Mouse (Mus musculus): ENCODE results near the gene Wdfy2.
A peak's percentile ranks its signal among the peaks of the same experiment; 100 is the strongest.

The Wdfy2 gene

DNA sequence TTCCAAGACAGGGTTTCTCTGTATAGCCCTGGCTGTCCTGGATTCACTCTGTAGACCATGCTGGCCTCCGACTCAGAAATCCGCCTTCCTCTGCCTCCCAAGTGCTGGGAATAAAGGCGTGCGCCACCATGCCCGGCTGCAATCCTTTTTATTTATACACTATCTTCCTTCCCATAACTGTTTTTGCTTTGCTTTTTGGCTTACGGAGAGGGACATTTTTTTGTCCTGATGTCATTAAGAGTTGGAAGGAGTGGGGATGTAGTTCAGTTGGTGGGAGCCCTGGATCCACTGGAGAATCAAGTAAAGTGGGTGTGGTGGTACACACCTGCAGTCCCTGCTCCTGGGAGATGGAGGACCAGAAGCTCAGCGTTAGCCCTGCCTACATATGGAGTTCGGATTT lies 6.7 kb downstream of the Wdfy2 start:
- DNase-seq (ENCODE audit: low spot score) = no peak

DNA sequence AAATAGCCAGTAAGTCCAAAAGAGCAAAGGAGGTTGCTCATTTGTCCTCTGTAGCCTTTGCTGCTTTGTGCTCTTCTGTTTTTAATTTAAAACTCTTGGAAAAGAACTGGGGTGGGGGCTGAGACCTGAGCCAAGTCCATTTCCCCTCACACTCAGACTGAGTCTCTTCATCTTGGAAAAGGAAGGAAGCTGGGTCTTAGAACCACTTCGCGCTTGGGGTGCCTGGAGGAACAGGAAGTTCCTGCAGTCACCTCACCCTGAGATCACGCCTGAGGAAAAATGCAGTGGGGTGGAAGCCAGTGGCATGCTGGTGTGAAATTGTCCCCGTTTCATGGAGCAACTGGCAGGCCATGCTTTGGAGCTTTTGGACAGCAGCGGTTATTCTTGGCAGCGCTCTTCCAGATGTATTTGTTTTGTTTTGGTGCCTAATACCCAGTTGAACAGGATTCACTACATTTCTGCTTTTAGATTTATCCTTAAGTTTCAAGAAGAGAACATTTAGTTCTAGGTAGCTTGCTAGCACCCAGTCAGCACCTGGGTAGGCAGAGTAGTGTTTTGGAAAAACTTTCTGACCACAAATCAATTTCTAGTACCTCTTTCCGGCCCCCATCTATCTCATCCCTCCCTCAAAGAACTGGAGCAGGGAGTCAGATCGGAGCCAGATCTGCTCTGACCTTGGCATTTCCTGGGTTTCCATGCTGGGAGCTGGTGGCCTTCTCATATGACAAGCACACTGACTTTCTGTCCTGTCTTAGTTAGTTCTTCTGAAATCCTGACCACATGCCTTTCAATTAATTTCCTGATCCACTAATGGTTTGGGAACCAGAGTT lies 7.7 kb downstream of the Wdfy2 start:
- no peak for DNase-seq (ENCODE audit: low spot score)

DNA sequence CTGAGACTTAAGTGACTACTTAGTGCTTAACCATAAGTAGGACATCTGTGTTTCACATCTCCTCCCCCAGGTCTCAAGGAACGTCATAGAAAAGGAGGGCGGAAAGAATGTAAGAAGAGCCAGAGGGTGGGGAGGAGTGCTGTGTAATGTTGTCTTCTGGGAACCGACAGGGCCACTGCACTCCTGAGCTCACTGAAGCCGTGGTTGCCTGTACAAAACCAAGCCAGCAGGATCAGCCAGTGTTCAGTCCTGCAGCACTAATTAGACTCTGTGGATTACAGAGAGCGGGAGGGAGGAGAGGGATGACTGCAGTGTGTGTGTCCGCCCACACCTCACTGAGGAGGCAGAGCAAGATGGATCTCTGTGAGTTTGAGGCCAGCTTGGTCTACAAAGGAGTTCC lies 13.5 kb downstream of the Wdfy2 start:
- no peak for DNase-seq (ENCODE audit: low spot score)

DNA sequence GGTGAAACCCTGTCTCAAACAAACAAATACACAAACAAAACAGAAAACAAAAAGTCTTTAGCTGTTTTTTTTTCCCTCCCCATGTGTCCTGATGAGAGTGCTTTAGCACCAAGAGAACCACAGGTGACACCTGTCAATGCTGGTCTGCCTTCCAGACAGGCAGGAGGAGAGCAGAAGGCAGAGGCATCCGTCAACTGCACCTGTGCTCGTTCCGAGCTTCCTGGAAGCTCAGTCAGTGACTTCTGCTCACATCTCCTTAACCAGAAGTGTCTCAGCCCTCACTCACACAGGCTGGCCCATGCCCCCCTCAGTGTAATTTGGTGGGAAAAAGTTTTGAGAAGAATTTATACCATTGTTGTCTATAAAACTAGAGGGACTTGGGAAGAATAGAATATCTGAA lies 15.4 kb downstream of the Wdfy2 start:
- DNase-seq (ENCODE audit: low spot score) = no peak

DNA sequence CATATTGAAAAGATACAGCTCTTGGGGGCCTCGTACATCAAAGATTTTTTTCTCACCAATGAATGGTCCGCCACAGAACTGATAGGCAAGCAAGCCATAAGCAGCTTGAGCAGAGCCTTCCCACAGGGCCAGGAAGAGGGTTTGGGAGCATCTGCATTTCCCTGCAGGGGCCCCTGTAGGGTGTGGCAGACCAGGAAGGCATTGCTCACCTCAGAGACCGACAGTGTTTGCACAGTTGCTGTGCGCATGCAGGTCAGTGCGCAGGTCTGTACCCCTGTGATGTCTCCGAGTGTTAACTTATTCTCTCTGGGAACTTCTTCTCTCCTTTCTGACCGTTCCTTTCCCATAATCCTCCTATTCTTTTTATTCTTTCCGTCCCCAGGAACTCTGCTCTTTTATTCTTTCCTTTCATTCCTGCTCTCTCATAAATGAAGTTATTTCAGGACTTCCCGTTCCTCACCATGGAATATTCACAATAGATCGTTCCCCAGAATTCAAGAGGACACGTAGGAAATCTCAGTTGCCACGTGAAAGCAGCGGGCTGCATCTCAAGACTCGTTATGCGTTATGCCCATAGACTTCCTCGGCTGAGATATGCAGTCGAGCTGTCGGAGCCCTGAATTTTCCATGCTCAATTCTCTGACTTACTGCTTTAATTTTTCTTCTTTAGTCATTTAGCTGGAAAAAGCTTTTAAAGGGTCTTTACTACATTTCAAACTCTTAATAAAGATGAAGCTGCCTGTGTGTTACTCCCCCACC lies 17.8 kb downstream of the Wdfy2 start:
- no peak for DNase-seq (ENCODE audit: low spot score)

DNA sequence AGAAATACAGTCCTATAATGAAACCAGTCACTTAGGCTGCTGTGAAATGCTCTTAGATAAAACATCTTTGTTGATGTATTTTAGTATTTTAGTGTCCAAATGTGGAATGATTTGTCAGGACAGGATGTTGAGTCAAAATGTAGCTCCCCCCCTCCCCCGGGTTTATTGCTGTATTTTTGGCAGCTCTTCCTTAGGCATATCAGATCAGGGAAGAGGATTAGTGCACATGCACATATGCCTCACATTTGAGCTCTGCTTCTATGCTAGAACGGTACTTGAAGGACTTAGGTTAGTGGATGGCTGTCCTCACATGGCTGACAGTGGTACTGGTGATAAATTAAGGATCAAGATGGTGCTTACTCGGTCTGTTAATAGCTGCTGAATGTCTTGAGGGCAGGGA lies 18.4 kb downstream of the Wdfy2 start:
- no peak for DNase-seq (ENCODE audit: low spot score)

DNA sequence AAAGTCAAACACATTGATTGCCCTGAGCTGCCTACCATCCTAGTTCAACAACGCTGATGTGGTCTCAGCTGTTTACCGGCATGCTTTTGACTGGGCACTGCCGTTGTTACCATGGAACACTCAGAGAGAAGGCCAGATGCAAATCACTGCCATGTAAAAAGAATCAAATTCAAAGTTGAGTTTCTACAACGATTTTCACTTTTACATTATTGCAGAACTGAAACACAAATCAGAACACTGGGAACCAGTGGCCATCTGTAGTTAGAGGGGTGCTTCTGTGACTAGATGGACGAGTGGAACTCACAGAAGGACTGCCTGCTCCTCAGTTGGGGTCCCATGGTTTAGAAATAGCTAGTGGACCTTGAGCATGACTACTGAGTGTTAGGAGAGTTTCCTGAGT lies 19.0 kb downstream of the Wdfy2 start:
- DNase-seq (ENCODE audit: low spot score) = no peak

DNA sequence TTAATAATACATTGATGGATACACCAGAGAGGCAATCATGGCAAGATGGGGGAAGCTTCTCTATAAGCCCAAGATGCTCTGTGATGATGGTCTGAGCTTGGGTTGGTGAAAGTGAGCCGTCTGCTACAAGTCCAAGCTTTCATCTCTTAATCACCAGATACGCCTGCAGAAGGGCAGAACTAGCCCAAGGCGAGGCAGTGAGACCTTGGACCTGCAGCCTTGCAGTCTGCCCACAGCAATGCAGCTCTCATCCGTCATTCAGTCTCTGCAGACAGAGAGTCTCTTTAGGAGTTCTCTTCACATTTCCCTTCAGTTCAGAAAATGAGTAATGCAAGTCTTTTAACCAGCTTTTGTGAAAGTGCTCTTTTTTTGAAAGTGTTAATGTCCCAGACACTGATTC lies 20.4 kb downstream of the Wdfy2 start:
- no peak for DNase-seq (ENCODE audit: low spot score)

DNA sequence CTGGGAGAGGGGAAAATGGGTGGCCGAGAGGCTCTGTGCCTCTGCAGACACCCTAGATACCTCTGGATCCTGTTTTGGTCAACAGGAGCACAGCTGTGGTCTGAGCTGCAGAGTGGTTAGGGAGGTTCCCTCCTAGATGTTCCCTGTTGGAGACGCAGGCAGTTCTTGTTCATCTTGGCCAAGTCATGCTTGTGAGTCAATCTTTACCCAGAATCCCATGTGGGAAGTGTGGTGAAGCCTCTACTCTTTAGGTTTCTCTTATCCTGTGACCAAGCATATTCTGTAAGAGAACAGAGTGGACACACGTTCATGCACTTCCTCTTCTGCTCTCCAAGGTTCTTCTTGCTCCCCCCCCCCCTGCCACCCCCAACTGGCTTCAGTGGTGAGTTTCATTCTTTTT lies 20.8 kb downstream of the Wdfy2 start:
- no peak for DNase-seq (ENCODE audit: low spot score)

DNA sequence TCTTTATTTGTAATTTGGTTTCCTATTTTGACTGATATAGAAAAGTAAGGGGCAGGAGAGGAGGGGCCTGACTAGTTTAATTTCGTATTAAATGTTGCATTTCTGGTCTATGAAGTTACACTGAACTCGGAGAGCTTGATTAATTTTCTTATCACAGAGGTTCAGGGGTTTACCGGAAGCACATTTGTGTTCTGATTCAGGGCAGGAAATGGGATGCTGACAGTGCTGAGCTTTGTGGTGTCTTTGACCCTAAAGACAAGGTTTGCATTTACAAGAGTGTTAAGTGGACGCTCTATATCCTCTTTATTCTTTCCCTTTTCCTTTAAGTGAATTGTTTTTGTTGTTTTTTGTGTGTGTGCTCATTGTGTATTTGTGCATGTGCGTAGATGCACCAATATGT lies 25.1 kb downstream of the Wdfy2 start:
- no peak for DNase-seq (ENCODE audit: low spot score)

DNA sequence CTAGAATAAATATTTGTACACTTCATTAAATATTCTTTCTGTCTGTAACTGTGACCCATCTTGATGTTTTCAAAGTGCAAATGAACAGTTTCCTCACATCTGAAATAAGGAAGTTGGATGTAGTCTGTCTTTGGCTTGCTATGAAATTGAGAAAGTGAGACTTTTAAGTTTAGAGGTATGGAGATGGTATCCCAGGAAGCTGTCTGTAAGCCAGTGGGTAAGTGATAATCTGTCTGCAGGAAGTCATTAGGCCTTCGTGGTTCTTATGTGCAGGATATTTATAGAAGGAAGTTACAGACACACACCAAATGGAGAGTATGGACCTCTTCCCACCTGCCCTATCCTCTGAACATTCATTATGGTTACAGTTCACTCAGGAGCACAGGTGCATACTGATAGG lies 26.8 kb downstream of the Wdfy2 start:
- no peak for DNase-seq (ENCODE audit: low spot score)

DNA sequence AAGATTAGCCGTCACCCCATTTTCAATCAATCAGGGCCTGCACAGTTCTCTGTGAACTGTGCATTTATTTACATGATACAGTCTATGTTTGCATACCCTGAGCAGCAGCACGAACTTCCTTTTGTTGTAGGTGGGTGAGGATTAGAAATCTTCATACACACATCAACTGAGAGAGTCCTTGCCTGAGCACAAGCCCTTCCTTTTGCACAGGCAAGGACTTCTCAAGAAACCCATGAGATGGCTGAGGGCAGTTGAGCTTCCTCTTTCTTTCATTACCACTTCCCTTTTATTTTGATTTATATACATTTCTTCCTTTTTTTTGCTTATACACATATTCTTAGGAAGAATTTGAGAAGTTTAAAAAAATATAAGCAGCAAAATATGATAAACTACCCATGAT lies 27.9 kb downstream of the Wdfy2 start:
- DNase-seq (ENCODE audit: low spot score) = no peak

DNA sequence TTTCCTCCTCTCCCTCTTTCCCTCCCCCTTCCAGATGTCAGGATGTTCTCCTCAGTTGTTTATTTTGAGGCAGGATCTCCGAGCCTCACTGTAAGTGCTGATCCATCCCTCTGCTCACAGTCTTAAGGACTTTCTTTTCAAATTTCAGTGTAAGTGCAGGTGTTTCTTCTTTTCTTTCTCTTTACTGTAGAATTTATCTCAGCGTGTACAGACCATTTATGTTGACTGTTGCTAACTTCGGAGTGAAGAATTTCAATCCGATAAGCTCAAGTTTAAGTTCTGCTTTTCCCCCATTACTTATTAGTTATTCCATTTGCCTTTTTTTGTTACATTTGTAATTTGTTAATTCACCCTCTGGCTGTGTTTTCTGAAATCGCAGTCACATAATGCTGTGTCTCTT lies 29.6 kb downstream of the Wdfy2 start:
- DNase-seq (ENCODE audit: low spot score) = no peak

DNA sequence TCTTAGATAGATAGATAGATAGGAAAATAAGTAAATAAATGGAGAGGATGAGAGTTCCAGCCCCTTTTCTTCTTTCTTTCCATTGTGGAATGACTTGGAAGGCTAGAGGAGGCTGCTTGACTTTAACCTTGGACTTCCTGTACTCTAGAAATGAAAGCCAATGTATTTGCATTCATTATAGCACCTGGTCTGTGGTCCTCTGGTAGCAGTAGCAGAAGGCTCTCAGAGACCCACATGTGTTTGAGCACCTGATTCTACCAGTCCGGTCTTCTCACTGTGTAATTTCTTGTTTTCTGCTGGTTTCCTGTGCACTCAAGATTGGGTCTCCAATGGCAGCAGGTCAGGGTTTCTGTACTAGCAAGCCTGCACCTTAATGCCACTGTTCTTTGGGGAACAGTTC lies 30.1 kb downstream of the Wdfy2 start:
- no peak for DNase-seq (ENCODE audit: low spot score)

DNA sequence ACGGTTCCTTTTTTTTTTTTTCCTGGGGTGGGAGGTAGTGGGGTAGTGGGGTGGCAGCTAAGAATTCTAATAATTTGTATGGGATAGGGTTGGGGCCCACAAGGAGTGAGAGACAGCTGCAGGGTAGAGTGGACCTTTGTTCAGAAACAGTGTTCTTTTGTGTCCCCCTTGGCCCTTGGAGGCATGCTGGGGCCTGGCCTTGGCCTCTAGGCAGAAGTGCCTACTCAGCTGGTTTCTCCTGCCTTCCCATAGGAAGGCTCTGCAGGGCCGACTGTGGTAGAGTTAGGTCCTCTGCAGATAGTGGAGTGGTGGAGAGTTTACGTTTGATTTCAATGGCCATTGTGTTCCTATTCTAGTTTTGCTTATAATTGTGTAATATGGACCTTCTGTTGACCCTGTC lies 30.8 kb downstream of the Wdfy2 start:
- peak; percentile 11 for DNase-seq (ENCODE audit: low spot score)

DNA sequence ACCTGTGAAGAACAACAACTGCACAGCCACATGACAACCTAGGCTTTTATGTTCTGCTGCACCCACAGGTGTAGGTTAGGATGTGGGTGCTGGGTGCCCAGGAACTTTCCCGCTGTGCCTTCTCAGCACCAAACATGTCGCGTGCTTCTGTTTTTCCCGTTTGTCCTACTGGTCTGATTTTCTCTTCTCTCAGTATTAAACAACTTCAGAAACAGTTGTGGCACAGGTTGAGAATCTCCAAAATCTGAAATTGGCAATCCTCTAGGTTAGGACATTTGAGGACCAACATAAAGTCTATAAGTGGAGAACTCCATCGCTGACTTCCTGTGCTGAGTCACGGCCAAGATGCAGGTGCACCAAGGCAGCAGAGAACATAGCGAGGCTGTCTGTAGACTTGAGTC lies 32.8 kb downstream of the Wdfy2 start:
- DNase-seq (ENCODE audit: low spot score) = no peak

DNA sequence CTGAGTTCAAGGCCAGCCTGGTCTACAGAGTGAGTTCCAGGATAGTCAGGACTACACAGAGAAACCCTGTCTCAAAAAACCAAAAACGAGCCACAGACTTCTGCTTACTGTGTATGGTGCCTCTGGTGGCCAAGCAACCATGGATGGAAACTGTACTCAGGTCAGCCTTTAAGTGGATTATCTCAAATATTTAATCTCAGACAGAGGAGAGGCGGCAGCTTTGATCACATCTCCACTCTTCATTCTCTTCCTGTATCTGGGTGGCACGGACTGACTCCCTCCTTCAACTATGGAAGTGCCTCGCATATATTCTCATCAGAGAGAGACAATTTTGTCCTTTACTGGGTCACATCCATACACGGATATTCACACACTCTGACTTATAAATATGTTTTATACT lies 34.0 kb downstream of the Wdfy2 start:
- no peak for DNase-seq (ENCODE audit: low spot score)

DNA sequence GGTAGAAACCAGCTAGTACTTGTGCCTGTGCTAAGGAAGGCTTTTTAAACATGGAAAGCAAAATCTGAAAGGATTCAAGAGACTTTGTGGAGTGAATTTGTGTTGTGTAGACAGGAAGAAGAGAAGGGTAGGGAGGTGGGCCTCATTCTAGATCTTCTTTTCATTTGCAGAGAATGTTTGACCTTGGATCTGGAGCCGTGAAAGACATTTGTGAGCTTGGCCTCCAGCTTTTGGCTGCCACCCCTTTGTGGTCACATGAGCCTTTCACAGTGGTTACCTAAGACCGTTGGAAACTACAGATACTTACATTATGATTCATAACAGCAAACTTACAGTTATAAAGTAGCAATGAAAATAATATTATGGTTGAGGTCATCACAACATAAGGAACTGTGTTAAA lies 34.5 kb downstream of the Wdfy2 start:
- DNase-seq (ENCODE audit: low spot score) = no peak

DNA sequence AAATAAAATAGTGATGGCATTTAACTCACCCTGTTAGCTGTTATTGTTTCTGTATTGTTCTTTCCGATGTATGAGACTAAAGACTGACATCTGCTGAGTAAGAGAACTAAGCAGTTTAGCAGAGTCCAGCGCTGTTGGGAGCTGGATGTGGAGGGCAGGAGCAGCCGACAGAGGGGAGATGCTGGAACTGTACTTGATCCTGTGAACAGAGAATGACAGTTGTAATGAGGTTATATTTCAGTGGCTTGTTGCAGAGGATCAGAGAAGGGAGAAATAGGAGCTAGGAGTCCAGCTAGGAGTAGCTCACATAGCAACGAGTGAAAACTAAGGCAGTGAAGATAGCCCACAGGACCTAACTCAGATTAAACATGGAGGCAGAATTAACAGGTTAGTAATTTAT lies 36.3 kb downstream of the Wdfy2 start:
- no peak for DNase-seq (ENCODE audit: low spot score)

DNA sequence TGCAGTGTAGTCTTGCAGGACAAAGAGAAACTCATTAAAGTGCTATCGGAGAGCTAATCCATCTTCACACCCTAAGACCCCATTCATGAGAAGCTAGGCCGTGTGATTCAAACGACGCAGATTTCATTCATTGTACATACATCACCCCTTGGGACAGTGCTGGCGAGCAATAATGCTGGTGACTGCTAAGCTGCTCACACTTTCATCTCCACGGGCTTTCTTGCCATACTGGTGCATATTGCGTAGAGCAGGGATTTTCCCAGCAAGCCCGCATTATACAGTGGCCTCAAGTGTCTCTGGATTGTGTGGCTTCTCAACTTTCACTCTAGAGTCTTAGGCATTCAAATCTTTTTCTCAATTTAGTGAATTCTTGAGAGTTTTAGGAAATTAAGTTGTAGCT lies 36.9 kb downstream of the Wdfy2 start:
- DNase-seq (ENCODE audit: low spot score) = no peak

DNA sequence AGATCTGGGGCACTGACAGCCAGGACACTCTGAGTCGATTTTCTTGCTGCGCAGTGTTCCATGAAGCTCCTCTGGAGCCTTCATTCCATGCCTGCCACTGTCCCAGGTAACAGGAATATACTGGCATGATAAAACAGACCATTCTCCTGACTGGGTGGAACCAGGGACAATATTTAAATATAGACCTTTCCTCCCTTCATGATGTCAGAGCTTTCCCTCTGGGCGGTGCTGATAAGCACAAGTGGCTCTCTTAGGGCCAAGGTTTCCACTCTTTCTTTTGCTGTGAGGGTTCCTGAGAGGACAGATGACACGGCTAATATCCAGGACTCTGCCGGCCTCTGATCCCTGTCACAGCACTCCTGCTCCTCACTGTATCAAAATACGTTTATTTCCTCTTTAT lies 40.6 kb downstream of the Wdfy2 start:
- no peak for DNase-seq (ENCODE audit: low spot score)

DNA sequence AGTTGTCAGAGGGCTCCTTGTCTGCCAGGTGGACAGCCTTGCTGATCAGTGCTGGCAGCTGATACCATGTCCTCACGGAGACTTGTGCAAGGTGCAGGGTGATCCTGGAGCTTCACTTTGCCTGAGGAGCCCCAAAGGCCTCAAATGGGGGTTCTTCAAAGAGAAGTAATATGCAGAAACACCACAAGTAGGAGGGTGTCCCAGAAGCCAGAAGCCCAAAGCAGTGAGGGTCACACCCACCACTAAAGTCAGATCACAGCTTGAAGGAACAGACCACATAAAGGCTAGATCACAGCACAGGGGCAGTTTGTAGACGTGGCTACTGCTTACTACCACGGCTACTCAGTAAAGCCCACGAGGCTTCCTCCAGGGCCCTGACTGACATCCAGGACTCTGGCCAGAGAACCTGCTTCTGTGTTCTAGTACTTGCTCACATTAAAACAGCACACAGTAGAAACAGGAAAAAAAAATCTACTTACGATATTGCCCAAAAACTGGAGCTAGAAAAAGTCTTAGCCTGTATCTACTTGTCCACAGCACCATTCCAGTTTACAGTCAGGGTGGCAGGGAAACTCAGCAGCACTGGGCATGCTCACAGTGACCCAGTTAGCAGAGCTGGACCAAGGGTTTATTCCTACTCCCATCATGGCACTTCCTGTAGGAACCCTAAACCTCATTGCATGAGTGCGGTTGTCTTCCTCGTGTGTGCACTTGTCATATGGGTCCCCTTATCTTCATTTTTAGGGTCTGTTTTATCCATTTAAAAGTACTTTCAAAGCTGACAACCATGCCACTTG lies 41.4 kb downstream of the Wdfy2 start:
- DNase-seq (ENCODE audit: low spot score) = no peak

DNA sequence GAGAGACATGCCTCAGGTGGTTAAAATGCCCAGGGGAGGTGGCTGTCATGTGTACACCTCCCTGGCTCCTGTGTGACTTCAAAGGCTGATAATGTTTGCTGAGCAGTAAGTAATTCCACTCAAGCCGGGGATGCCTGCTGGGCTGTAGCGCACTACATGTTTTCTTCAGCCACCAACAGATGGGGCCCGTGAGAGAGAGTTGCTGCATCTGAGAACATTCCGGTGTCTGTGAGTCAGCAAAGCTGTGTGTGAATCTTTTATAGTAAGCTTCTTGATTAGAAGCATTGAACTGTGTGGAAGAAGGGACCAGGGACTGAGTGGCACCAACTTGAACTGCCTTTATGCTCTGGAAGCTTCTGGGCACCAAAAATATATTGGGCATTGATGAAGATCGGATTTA lies 42.0 kb downstream of the Wdfy2 start:
- DNase-seq (ENCODE audit: low spot score) = peak; percentile 56
